Mouse (Mus musculus): ENCODE results near the gene Ripor2.

GRCm38 (mm10) chr13:24757820-24758564 lies 176.0 kb downstream of the Ripor2 start:
- TF ChIP-seq CTCF (IDR thresholded peaks at IDR 0.05; ENCODE audit: low read depth, low read length) (no peak), POLR2A (IDR thresholded peaks at IDR 0.05; ENCODE audit: insufficient read depth, low read length) (no peak), EP300 (IDR thresholded peaks at IDR 0.05; ENCODE audit: insufficient read depth, low read depth, low read length) (no peak)

Measured in ES-Bruce4 (cell line).